Mouse (Mus musculus): ENCODE measurements around the gene Neurl4.

Neurl4 gene

GRCm38 (mm10) chr11:69881787-69882670 lies 18.8 kb upstream of the Neurl4 start:
- no peak for DNase-seq (ENCODE audit: low spot score)

- DNase-seq (ENCODE audit: low spot score): no peak
Observed at GRCm38 (mm10) chr11:69883066-69883465, 17.8 kb upstream of the Neurl4 start.

- DNase-seq (ENCODE audit: low spot score): no peak
Observed at GRCm38 (mm10) chr11:69883527-69884151, 17.2 kb upstream of the Neurl4 start.

- DNase-seq (ENCODE audit: low spot score): no peak
Observed at GRCm38 (mm10) chr11:69884240-69884639, 16.6 kb upstream of the Neurl4 start.

- no peak for DNase-seq (ENCODE audit: low spot score)
Observed at GRCm38 (mm10) chr11:69884663-69885062, 16.2 kb upstream of the Neurl4 start.

GRCm38 (mm10) chr11:69886907-69887635 lies 13.8 kb upstream of the Neurl4 start:
- no peak for DNase-seq (ENCODE audit: low spot score)

- DNase-seq (ENCODE audit: low spot score): peak; percentile 61
Observed at GRCm38 (mm10) chr11:69891482-69891881, 9.4 kb upstream of the Neurl4 start.

GRCm38 (mm10) chr11:69894671-69895070 lies 6.2 kb upstream of the Neurl4 start:
- DNase-seq (ENCODE audit: low spot score): no peak

GRCm38 (mm10) chr11:69895291-69895690 lies 5.6 kb upstream of the Neurl4 start, which contains the start of gene Acap1:
TSS of gene Acap1 (minus strand) at chr11:69895539.
- DNase-seq (ENCODE audit: low spot score): no peak

- DNase-seq (ENCODE audit: low spot score): no peak
Observed at GRCm38 (mm10) chr11:69899870-69900269, 1.0 kb upstream of the Neurl4 start.

GRCm38 (mm10) chr11:69901406-69901846 lies 554 bp downstream of the Neurl4 start:
- DNase-seq (ENCODE audit: low spot score): peak; percentile 98

GRCm38 (mm10) chr11:69901993-69902392 lies 1.1 kb downstream of the Neurl4 start:
- no peak for DNase-seq (ENCODE audit: low spot score)

GRCm38 (mm10) chr11:69902972-69903371 lies 2.1 kb downstream of the Neurl4 start:
- no peak for DNase-seq (ENCODE audit: low spot score)

- no peak for DNase-seq (ENCODE audit: low spot score)
Observed at GRCm38 (mm10) chr11:69904311-69904710, 3.4 kb downstream of the Neurl4 start.

GRCm38 (mm10) chr11:69908645-69909044 lies 7.8 kb downstream of the Neurl4 start:
- no peak for DNase-seq (ENCODE audit: low spot score)

GRCm38 (mm10) chr11:69909174-69909573 lies 8.3 kb downstream of the Neurl4 start:
- no peak for DNase-seq (ENCODE audit: low spot score)

GRCm38 (mm10) chr11:69910177-69910576 lies 9.3 kb downstream of the Neurl4 start:
- DNase-seq (ENCODE audit: low spot score): no peak

- DNase-seq (ENCODE audit: low spot score): no peak
Observed at GRCm38 (mm10) chr11:69910781-69911560, 10.1 kb downstream of the Neurl4 start.

- no peak for DNase-seq (ENCODE audit: low spot score)
Observed at GRCm38 (mm10) chr11:69911701-69912100, 10.8 kb downstream of the Neurl4 start.

- no peak for DNase-seq (ENCODE audit: low spot score)
Observed at GRCm38 (mm10) chr11:69912716-69913530, 12.1 kb downstream of the Neurl4 start.

All from layer of hippocampus, adult 11-12 months (tissue).